Mouse (Mus musculus): ENCODE data around the gene Dock9. TPM values are rescaled to one million over a fixed set of nuclear protein-coding genes. Genes with fewer than 3 reads are reported as not detected.

The Dock9 gene
- polyA plus RNA-seq, 1 experiment from 2014 or later: 14.5 TPM

DNA sequence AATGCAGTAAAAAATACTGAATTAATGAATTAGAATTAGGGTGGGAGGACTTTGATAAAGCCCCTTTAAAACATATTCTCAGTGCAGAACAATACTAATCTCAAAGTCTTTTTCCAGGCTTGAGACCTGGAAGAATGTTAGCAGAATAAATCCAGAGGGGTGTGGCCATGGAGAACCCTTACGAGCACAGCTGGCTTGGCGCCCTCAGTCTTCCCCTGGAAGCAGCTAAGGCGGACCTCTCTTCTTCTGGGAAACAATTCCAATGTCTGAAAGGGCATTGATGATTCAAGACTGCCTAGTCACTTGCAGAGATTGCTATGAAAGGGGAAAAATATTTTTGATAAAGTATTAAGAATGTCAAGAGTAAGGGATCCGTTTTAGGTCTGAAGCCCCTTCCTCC, 9.2 kb upstream of the Dock9 start:
- ATAC-seq (replicated peaks): no peak
- no peak overlapping the region for H3K4me2 ChIP-seq
- no peak overlapping the region for H3K9ac ChIP-seq
- no peak overlapping the region for H3K27ac ChIP-seq
- H3K27me3 ChIP-seq (replicated peaks): no peaks in the 10 kb centered on the region
- H3K36me3 ChIP-seq (replicated peaks): no peaks in the 10 kb centered on the region
- H3K4me1 ChIP-seq: no peaks in the 10 kb centered on the region
- no peak overlapping the region for H3K4me3 ChIP-seq
- 69% methylated on average over 4 of the region's 4 CpGs for WGBS
- no peaks in the 10 kb centered on the region for H3K9me3 ChIP-seq

- 72% methylated on average over 3 of the region's 3 CpGs for WGBS
- H3K4me2 ChIP-seq: no peak overlapping the region
- H3K9ac ChIP-seq: no peak overlapping the region
- H3K27me3 ChIP-seq (replicated peaks): no peaks in the 10 kb centered on the region
- no peaks in the 10 kb centered on the region for H3K36me3 ChIP-seq (replicated peaks)
- H3K9me3 ChIP-seq: no peaks in the 10 kb centered on the region
- no peaks in the 10 kb centered on the region for H3K4me1 ChIP-seq
- H3K4me3 ChIP-seq: no peak overlapping the region
- no peak for ATAC-seq (replicated peaks)
- H3K27ac ChIP-seq: no peak overlapping the region
Observed at GRCm38 (mm10) chr14:121806316-121806715, 8.7 kb upstream of the Dock9 start.

DNA sequence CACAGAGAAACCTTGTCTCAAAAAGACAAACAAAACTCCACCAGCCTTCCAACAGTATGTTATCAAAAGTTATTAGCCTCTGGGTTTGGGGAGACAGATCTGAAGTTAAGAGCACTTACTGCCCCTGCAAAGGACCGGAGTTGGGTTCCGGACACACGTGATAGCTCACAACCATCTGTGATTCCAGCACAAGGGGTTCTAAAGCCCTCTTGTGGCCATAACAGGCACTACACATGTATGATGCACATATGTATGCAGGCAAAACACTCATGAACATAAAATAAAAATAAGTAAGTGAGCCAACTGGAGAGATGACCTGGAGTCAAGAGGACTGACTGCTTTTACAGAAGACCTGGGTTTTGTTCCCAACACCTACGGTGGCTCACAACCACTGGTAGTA, 6.8 kb upstream of the Dock9 start:
- Histone ChIP-seq H3K4me2 (no peak overlapping the region), H3K9ac (no peak overlapping the region), H3K27me3 (replicated peaks) (no peaks in the 10 kb centered on the region), H3K9me3 (no peaks in the 10 kb centered on the region), H3K27ac (no peak overlapping the region), H3K36me3 (replicated peaks) (no peaks in the 10 kb centered on the region), H3K4me3 (no peak overlapping the region), H3K4me1 (no peaks in the 10 kb centered on the region)
- WGBS: 85% methylated on average over 4 of the region's 4 CpGs
- no peak for ATAC-seq (replicated peaks)

GRCm38 (mm10) chr14:121800962-121801361, 3.3 kb upstream of the Dock9 start:
- peaks cover 13% of the 10 kb centered on the region for H3K27me3 ChIP-seq (replicated peaks)
- no peak overlapping the region for H3K9ac ChIP-seq
- 17% methylated on average over 2 of the region's 2 CpGs for WGBS
- peaks cover 17% of the 10 kb centered on the region for H3K4me1 ChIP-seq
- no peak overlapping the region for H3K27ac ChIP-seq
- H3K36me3 ChIP-seq (replicated peaks): no peaks in the 10 kb centered on the region
- no peak overlapping the region for H3K4me3 ChIP-seq
- no peak overlapping the region for H3K4me2 ChIP-seq
- ATAC-seq (replicated peaks): no peak
- H3K9me3 ChIP-seq: no peaks in the 10 kb centered on the region

GRCm38 (mm10) chr14:121799112-121799511, 1.5 kb upstream of the Dock9 start:
- no peak for ATAC-seq (replicated peaks)
- Histone ChIP-seq H3K27ac (no peak overlapping the region), H3K27me3 (replicated peaks) (peaks cover 18% of the 10 kb centered on the region), H3K36me3 (replicated peaks) (no peaks in the 10 kb centered on the region), H3K4me1 (peaks cover 17% of the 10 kb centered on the region), H3K4me3 (no peak overlapping the region), H3K9me3 (no peaks in the 10 kb centered on the region), H3K4me2 (no peak overlapping the region), H3K9ac (no peak overlapping the region)
- 82% methylated on average over 7 of the region's 7 CpGs for WGBS

DNA sequence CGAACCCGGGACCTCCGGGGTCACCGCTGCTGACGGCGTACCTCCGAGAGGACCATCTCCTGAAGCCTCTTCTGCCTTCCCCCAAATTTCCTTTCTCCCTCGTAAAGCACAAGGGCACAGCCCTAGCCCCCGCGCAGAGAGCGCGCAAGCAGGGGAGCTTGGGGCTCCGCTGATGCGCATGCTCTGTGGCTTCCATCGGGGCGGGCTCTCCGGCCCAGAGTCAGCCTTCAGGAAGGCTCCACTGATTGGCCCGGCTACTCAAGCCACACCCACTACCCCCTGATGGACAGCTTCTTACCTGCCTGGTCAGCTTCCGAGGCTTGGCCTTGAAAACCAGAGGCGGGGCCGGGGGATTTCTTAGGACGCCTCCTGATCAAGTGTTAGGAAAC, 768 bp upstream of the Dock9 start:
- H3K27me3 ChIP-seq (replicated peaks): peaks cover 18% of the 10 kb centered on the region
- peak; percentile 96 for ATAC-seq (replicated peaks)
- 0% methylated on average over 22 of the region's 22 CpGs for WGBS
- peaks cover 17% of the 10 kb centered on the region for H3K4me1 ChIP-seq
- H3K4me3 ChIP-seq: peak overlapping the region; percentile 70
- H3K9ac ChIP-seq: peak overlapping the region; percentile 54
- H3K4me2 ChIP-seq: peak overlapping the region; percentile 97
- no peaks in the 10 kb centered on the region for H3K9me3 ChIP-seq
- H3K27ac ChIP-seq: peak overlapping the region; percentile 88
- no peaks in the 10 kb centered on the region for H3K36me3 ChIP-seq (replicated peaks)

DNA sequence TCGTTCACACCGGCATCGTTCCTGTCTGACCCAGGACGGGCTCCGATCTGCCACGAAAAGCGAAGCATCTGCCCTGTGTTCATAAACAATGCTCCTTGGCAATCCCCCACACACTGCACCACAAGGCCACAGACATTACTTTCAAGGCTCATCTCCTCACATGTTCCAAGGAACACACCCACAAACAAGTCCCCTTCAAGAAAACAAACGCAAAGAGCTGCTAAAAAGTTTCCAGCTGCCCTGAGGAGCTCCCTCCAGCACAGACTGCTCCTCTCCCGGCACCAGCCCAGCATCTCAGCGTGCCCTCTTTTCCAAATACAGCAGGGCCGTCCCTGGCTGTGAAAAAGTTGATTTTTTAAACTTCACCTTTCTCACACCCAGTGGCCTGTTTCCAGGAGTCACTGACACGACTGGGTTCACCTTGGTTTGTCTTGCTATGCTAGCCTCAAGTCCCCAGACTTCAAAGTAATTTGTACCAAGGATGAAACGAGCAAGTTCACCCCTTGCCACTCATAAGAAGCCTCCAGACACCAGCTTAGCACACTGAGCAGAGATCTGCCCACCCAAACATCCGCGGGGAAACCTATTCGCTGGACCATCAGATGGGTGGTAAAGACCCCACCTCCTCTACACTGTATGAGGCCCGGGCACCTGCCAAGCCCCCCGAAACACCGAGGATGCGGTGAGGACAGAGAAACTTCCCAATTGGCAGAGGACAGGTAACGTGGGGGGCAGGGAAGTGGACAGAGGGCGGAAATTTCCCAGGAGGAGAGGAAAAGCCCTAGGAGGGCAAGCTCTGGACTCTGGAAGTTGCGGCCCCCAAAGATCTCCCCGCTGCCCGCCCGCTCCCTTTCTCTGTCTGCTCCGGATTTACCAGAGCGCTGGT, 823 bp downstream of the Dock9 start:
- Histone ChIP-seq H3K9me3 (no peaks in the 10 kb centered on the region), H3K9ac (peak overlapping the region; percentile 54), H3K27me3 (replicated peaks) (peaks cover 18% of the 10 kb centered on the region), H3K4me1 (peaks cover 17% of the 10 kb centered on the region), H3K27ac (0 out of 2 replicates have a peak overlapping the region, but pooled peaks have one; percentile 88), H3K36me3 (replicated peaks) (no peaks in the 10 kb centered on the region), H3K4me3 (peak overlapping the region; percentile 70), H3K4me2 (peak overlapping the region; percentile 97)
- 11% methylated on average over 28 of the region's 28 CpGs for WGBS
- ATAC-seq (replicated peaks): peak; percentile 0

DNA sequence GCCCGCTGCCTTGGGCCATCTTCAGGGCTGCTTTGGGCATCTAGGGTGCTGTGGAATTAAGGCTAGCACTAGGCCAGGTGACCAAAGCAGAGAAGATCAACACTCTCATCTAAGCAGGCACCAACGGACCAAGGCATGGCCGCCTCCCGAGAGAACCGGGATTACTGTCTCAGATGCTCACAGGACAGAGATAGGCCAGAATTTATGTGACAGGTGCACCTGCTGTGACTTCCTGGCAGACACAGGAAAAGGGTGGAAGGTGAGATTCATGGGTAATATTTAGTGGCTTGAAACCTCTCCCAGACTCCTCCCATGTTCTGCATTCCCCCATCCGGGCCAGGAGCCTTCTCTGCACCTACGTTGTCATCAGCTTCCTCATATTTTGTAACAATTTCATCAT, 2.1 kb downstream of the Dock9 start:
- Histone ChIP-seq H3K4me1 (peaks cover 17% of the 10 kb centered on the region), H3K27me3 (replicated peaks) (peaks cover 18% of the 10 kb centered on the region), H3K9me3 (no peaks in the 10 kb centered on the region), H3K4me2 (no peak overlapping the region), H3K27ac (no peak overlapping the region), H3K4me3 (no peak overlapping the region), H3K36me3 (replicated peaks) (no peaks in the 10 kb centered on the region), H3K9ac (no peak overlapping the region)
- no peak for ATAC-seq (replicated peaks)
- WGBS: 87% methylated on average over 7 of the region's 7 CpGs

- no peak overlapping the region for H3K9ac ChIP-seq
- H3K27me3 ChIP-seq (replicated peaks): peaks cover 18% of the 10 kb centered on the region
- H3K27ac ChIP-seq: no peak overlapping the region
- no peak for ATAC-seq (replicated peaks)
- no peaks in the 10 kb centered on the region for H3K36me3 ChIP-seq (replicated peaks)
- WGBS: 80% methylated on average over 5 of the region's 5 CpGs
- peaks cover 15% of the 10 kb centered on the region for H3K4me1 ChIP-seq
- no peak overlapping the region for H3K4me2 ChIP-seq
- H3K9me3 ChIP-seq: no peaks in the 10 kb centered on the region
- H3K4me3 ChIP-seq: no peak overlapping the region
Observed at GRCm38 (mm10) chr14:121793639-121794038, 4.0 kb downstream of the Dock9 start.

DNA sequence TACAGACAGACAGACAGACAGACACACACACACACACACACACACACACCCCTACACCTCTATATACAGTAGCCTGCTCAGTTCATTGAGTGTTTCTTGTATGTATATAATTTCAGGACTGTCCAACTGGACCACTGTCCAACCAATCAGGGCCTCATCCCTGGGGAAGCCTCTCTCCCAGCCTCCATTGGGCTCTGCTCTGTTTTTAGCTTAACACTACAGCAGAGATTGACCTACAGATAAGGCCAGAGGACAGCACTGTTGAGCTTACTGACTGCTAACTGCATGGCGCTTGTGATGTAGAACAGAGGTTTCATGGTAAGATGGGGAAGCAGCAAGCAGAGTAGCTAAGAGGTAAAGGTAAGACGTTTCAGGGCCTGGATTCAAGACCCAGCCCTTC, 5.7 kb downstream of the Dock9 start:
- no peak for ATAC-seq (replicated peaks)
- Histone ChIP-seq H3K27ac (no peak overlapping the region), H3K27me3 (replicated peaks) (peaks cover 15% of the 10 kb centered on the region), H3K9me3 (no peaks in the 10 kb centered on the region), H3K4me2 (no peak overlapping the region), H3K9ac (no peak overlapping the region), H3K36me3 (replicated peaks) (no peaks in the 10 kb centered on the region), H3K4me3 (no peak overlapping the region), H3K4me1 (peaks cover 9% of the 10 kb centered on the region)
- 87% methylated on average over 2 of the region's 2 CpGs for WGBS

DNA sequence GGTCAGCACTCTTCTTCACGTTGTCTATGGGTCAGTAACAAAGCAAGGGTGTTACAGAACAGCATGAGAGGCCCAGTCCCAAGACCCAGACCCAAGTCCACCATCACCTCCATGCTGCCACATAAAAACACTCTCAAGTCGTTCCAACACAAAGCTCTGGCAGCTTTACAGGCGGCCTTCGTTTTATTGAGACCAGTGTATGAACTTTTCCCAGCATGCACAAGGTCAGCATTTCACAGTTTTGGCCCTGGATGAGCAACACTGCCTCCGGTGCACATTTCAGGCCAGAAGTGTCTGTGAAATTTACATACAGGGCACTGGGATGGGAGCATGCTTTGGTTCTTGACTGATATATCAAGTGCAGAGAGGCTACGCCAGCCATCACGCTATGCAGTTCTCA, 6.5 kb downstream of the Dock9 start:
- no peak overlapping the region for H3K4me2 ChIP-seq
- H3K36me3 ChIP-seq (replicated peaks): no peaks in the 10 kb centered on the region
- no peaks in the 10 kb centered on the region for H3K9me3 ChIP-seq
- 87% methylated on average over 7 of the region's 7 CpGs for WGBS
- H3K27me3 ChIP-seq (replicated peaks): peaks cover 7% of the 10 kb centered on the region
- peaks cover 1% of the 10 kb centered on the region; the same call in 1 of the 2 replicates for H3K4me1 ChIP-seq
- no peak overlapping the region for H3K27ac ChIP-seq
- H3K9ac ChIP-seq: no peak overlapping the region
- H3K4me3 ChIP-seq: no peak overlapping the region
- ATAC-seq (replicated peaks): no peak

DNA sequence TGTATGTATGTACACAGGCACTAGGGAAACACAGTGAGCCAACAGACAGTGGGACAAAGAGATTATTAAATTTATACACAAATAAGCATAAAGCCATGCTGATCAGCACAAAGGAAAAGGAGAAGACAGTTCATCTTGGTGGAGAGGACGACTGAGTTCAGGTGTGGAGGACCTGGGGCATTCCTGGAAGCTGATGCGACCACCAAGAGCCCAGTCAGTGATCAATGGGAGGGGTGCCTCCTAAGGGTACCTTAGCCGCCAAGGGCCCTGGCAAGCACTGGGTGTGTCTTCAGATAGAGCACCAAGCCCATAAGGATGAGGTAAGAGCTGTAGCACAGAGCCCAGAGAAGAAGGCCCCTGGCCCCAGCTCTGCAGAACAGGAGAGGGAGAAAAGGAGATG, 8.4 kb downstream of the Dock9 start:
- no peak overlapping the region for H3K4me3 ChIP-seq
- H3K27me3 ChIP-seq (replicated peaks): no peaks in the 10 kb centered on the region
- no peaks in the 10 kb centered on the region for H3K9me3 ChIP-seq
- H3K4me1 ChIP-seq: no peaks in the 10 kb centered on the region
- no peak overlapping the region for H3K9ac ChIP-seq
- WGBS: 86% methylated on average over 3 of the region's 3 CpGs
- no peak for ATAC-seq (replicated peaks)
- H3K27ac ChIP-seq: no peak overlapping the region
- H3K36me3 ChIP-seq (replicated peaks): no peaks in the 10 kb centered on the region
- no peak overlapping the region for H3K4me2 ChIP-seq

- no peak for ATAC-seq (replicated peaks)
- no peaks in the 10 kb centered on the region for H3K4me1 ChIP-seq
- no peak overlapping the region for H3K9ac ChIP-seq
- 81% methylated on average over 6 of the region's 6 CpGs for WGBS
- H3K4me3 ChIP-seq: no peak overlapping the region
- no peak overlapping the region for H3K27ac ChIP-seq
- no peaks in the 10 kb centered on the region for H3K27me3 ChIP-seq (replicated peaks)
- H3K9me3 ChIP-seq: no peaks in the 10 kb centered on the region
- H3K36me3 ChIP-seq (replicated peaks): no peaks in the 10 kb centered on the region
- H3K4me2 ChIP-seq: no peak overlapping the region
Observed at GRCm38 (mm10) chr14:121788451-121788850, 9.2 kb downstream of the Dock9 start.

All from midbrain, embryonic 15.5 days (tissue).